Mouse (Mus musculus): ENCODE results near the gene Ube2c. TPM values are rescaled to one million over a fixed set of nuclear protein-coding genes. Genes with fewer than 3 reads are reported as not detected.

Gene Ube2c
- polyA plus RNA-seq (2015; fragmentation: Nextera tagmentation; extraction: Ambion mirVana): 203 and 208 TPM in 2 replicates

- Histone ChIP-seq H3K27ac (no peak within 1 kb of the TSS), H3K4me1 (replicated peaks) (peaks cover 26% of the 10 kb centered on the region), H3K9ac (replicated peaks) (peak within 1 kb of the TSS; percentile 71), H3K4me3 (replicated peaks) (peak within 1 kb of the TSS; percentile 86), H3K4me2 (replicated peaks) (peak within 1 kb of the TSS; percentile 97), H3K36me3 (peaks cover 46% of the 10 kb centered on the region), H3K9me3 (no peaks in the 10 kb centered on the region), H3K27me3 (no peaks in the 10 kb centered on the region)
- 2% methylated on average over 53 of the region's 53 CpGs for WGBS
- ATAC-seq: peak; percentile 100
Observed at GRCm38 (mm10) chr2:164769258-164770037, at the start of gene Ube2c. Ube2c (plus strand) TSS chr2:164769898.

- Histone ChIP-seq H3K9me3 (no peaks in the 10 kb centered on the region), H3K36me3 (no peaks in the 10 kb centered on the region), H3K4me1 (replicated peaks) (no peaks in the 10 kb centered on the region), H3K9ac (replicated peaks) (no peak overlapping the region), H3K4me3 (replicated peaks) (no peak overlapping the region), H3K27me3 (no peaks in the 10 kb centered on the region), H3K4me2 (replicated peaks) (no peak overlapping the region), H3K27ac (no peak overlapping the region)
- no peak for ATAC-seq
- whole genome bisulfite sequencing: 57% methylated on average over 4 of the region's 4 CpGs
Observed at GRCm38 (mm10) chr2:164723276-164723675, 46.4 kb upstream of the Ube2c start.

- H3K9ac ChIP-seq (replicated peaks): no peak overlapping the region
- no peak for ATAC-seq
- WGBS: 31% methylated on average over 6 of the region's 6 CpGs
Observed at GRCm38 (mm10) chr2:164725895-164726619, 43.6 kb upstream of the Ube2c start.

GRCm38 (mm10) chr2:164731719-164732118 lies 38.0 kb upstream of the Ube2c start:
- no peak for ATAC-seq
- 86% methylated on average over 5 of the region's 5 CpGs for WGBS
- H3K36me3 ChIP-seq: no peaks in the 10 kb centered on the region

More at GRCm38 (mm10) chr2:164725895-164726619, 43.6 kb upstream of the Ube2c start:
- H3K9me3 ChIP-seq: no peaks in the 10 kb centered on the region
- no peak overlapping the region for H3K4me3 ChIP-seq (replicated peaks)
- H3K27me3 ChIP-seq: no peaks in the 10 kb centered on the region
- H3K36me3 ChIP-seq: no peaks in the 10 kb centered on the region
- H3K4me1 ChIP-seq (replicated peaks): no peaks in the 10 kb centered on the region
- no peak overlapping the region for H3K4me2 ChIP-seq (replicated peaks)
- H3K27ac ChIP-seq: no peak overlapping the region

DNA sequence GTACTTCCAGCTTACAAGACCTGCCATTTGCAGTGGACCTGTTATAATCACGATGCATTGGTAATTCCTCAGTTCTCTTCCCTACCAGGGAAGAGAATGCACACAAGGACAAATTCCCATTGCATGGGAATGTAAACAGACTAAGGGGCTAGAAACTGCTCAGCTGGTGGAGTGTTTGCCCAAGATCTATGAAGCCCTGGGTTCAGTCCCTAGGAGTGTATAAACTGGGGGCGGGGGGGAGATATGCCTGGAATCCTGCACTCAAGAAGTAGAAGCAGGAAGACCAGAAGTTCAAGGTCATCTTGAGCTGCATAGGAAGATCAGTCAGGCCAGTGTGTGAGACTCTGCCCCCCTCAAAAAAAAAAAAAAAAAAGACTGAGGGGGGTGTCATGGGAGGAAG lies 36.4 kb upstream of the Ube2c start:
- H3K4me1 ChIP-seq (replicated peaks): no peaks in the 10 kb centered on the region
- H3K4me2 ChIP-seq (replicated peaks): no peak overlapping the region
- no peaks in the 10 kb centered on the region for H3K27me3 ChIP-seq
- H3K9ac ChIP-seq (replicated peaks): no peak overlapping the region
- no peak overlapping the region for H3K4me3 ChIP-seq (replicated peaks)
- H3K36me3 ChIP-seq: no peaks in the 10 kb centered on the region
- 93% methylated on average over 2 of the region's 2 CpGs for WGBS
- ATAC-seq: no peak
- H3K27ac ChIP-seq: no peak overlapping the region
- H3K9me3 ChIP-seq: no peaks in the 10 kb centered on the region

More at GRCm38 (mm10) chr2:164731719-164732118, 38.0 kb upstream of the Ube2c start:
- no peaks in the 10 kb centered on the region for H3K9me3 ChIP-seq
- no peak overlapping the region for H3K4me2 ChIP-seq (replicated peaks)
- no peak overlapping the region for H3K27ac ChIP-seq
- no peaks in the 10 kb centered on the region for H3K4me1 ChIP-seq (replicated peaks)
- H3K9ac ChIP-seq (replicated peaks): no peak overlapping the region
- no peaks in the 10 kb centered on the region for H3K27me3 ChIP-seq
- H3K4me3 ChIP-seq (replicated peaks): no peak overlapping the region

DNA sequence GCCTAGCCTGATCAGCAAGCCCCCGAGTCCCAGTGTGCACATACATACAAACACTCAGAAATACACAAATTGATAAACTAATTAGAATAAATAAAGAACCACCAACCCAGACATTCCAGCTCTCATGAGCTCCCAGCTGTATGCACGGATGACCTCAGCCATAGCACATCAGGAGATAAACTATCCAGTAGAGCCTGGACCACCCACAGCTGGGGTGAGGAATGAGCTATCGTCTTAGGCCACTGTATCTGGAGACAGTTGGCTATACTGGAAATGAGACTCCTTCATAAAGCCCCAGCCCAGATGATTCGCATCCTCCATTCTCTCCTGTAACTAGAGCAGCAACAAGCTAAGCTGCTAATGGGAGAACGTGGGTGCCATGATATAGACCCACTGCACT lies 34.9 kb upstream of the Ube2c start:
- no peak overlapping the region for H3K27ac ChIP-seq
- 87% methylated on average over 5 of the region's 5 CpGs for WGBS
- H3K9ac ChIP-seq (replicated peaks): no peak overlapping the region
- no peak for ATAC-seq
- H3K27me3 ChIP-seq: no peaks in the 10 kb centered on the region
- no peak overlapping the region for H3K4me2 ChIP-seq (replicated peaks)
- no peaks in the 10 kb centered on the region for H3K36me3 ChIP-seq
- H3K9me3 ChIP-seq: no peaks in the 10 kb centered on the region
- no peaks in the 10 kb centered on the region for H3K4me1 ChIP-seq (replicated peaks)
- H3K4me3 ChIP-seq (replicated peaks): no peak overlapping the region

GRCm38 (mm10) chr2:164735446-164735845 lies 34.3 kb upstream of the Ube2c start:
- Histone ChIP-seq H3K9me3 (no peaks in the 10 kb centered on the region), H3K4me3 (replicated peaks) (no peak overlapping the region), H3K9ac (replicated peaks) (no peak overlapping the region), H3K27ac (no peak overlapping the region), H3K4me2 (replicated peaks) (no peak overlapping the region), H3K36me3 (no peaks in the 10 kb centered on the region), H3K27me3 (no peaks in the 10 kb centered on the region), H3K4me1 (replicated peaks) (no peaks in the 10 kb centered on the region)
- ATAC-seq: no peak
- 94% methylated on average over 5 of the region's 5 CpGs for WGBS

- ATAC-seq: no peak
- H3K9ac ChIP-seq (replicated peaks): no peak overlapping the region
- H3K27ac ChIP-seq: no peak overlapping the region
- no peaks in the 10 kb centered on the region for H3K36me3 ChIP-seq
- H3K4me2 ChIP-seq (replicated peaks): no peak overlapping the region
- no peaks in the 10 kb centered on the region for H3K4me1 ChIP-seq (replicated peaks)
- no peak overlapping the region for H3K4me3 ChIP-seq (replicated peaks)
- WGBS: 74% methylated on average over 3 of the region's 3 CpGs
- H3K9me3 ChIP-seq: no peaks in the 10 kb centered on the region
- no peaks in the 10 kb centered on the region for H3K27me3 ChIP-seq
Observed at GRCm38 (mm10) chr2:164737377-164738090, 32.2 kb upstream of the Ube2c start.

DNA sequence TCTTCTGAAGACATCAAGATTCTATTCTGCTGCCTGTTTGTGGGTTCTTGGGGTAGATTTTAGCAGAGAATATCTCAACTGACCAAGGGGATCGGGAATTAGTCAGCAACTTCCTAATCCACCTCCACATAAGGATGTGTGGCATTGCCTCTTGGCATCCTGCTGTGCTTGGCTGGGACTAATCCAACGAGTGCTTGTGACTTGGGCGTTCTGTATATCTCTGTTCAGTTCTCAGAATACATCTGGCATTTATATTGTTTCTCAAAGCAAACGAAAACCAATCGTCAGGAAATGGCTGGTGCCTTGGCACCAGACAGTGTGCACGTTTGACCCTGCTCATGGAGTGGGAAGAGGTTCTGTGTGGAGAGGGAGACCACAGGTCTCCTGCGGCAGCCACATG lies 29.8 kb upstream of the Ube2c start:
- Histone ChIP-seq H3K36me3 (no peaks in the 10 kb centered on the region), H3K4me2 (replicated peaks) (no peak overlapping the region), H3K27ac (no peak overlapping the region), H3K27me3 (no peaks in the 10 kb centered on the region), H3K9me3 (no peaks in the 10 kb centered on the region), H3K4me3 (replicated peaks) (no peak overlapping the region), H3K9ac (replicated peaks) (no peak overlapping the region), H3K4me1 (replicated peaks) (peaks cover 1% of the 10 kb centered on the region)
- no peak for ATAC-seq
- WGBS: 63% methylated on average over 7 of the region's 7 CpGs

DNA sequence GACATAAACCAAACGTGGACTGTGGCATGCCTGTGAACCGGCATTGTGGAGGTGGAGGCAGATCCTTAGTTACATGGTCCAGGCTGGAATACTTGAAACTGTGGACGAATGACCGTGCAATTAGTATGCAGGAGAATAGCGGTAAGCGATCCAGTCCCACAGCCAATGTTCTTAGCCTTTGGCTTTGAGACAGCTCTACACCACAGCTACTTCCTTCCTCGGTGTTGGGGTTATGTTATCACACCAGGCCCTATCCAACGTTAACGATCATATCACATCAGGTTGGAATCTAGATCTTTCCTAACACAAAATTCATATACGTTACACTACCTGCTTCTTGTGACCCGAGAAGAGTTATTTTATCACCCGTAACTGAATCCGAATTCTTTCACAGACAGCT lies 24.7 kb upstream of the Ube2c start:
- Histone ChIP-seq H3K36me3 (peaks cover 20% of the 10 kb centered on the region), H3K9ac (replicated peaks) (peak overlapping the region; percentile 93), H3K4me2 (replicated peaks) (peak overlapping the region; percentile 95), H3K4me3 (replicated peaks) (peak overlapping the region; percentile 94), H3K4me1 (replicated peaks) (peaks cover 33% of the 10 kb centered on the region), H3K27me3 (no peaks in the 10 kb centered on the region), H3K9me3 (no peaks in the 10 kb centered on the region), H3K27ac (no peak overlapping the region)
- 76% methylated on average over 13 of the region's 13 CpGs for WGBS
- ATAC-seq: no peak

DNA sequence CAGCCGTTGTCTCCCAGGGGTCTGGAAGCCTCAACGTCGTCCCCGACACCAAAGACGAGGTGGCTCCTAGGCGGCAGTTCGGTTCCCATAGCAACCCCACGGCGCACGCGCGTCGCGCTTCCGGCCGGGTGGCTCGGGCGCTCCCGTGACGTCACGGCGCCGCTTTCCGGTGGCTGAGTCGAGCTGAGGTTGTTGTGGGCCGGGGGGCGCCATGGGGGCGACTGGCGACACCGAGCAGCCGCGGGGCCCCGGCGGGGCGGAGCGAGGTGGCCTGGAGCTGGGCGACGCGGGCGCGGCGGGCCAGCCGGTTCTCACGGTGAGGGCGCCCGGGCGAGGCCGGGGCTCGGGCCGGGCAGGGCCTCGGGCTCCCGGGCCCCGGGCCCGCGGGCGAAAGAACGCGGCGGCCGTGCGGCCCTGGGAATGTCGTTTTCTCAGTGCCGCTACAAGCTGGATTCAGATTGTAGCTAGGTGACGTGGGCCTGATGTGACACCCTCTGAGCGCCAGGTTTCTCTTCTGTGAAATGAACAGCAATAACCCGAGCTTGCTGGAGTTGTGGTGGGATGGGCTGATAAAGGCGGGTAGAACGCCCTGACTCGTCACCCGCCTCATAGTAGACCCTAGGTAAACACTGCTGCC lies 23.7 kb upstream of the Ube2c start, which contains the start of the genes Wfdc3 and Dnttip1:
TSS of gene Wfdc3 (minus strand) at position 89 of the 637 bp plus-strand sequence.
TSS of gene Dnttip1 (plus strand) at position 141 of the 637 bp plus-strand sequence.
- no peaks in the 10 kb centered on the region for H3K9me3 ChIP-seq
- peak within 1 kb of the TSS; percentile 95 for H3K4me2 ChIP-seq (replicated peaks)
- ATAC-seq: peak; percentile 90
- H3K9ac ChIP-seq (replicated peaks): peak within 1 kb of the TSS; percentile 93
- peaks cover 33% of the 10 kb centered on the region for H3K4me1 ChIP-seq (replicated peaks)
- peak within 1 kb of the TSS; percentile 74 for H3K27ac ChIP-seq
- peaks cover 29% of the 10 kb centered on the region for H3K36me3 ChIP-seq
- H3K27me3 ChIP-seq: no peaks in the 10 kb centered on the region
- under 1% methylated on average over 70 of the region's 70 CpGs for WGBS
- H3K4me3 ChIP-seq (replicated peaks): peak within 1 kb of the TSS; percentile 94

Measured in midbrain, embryonic 13.5 days (tissue).